Mouse (Mus musculus) kidney, adult 8-10 months (tissue): ENCODE results near the gene Kcmf1.
A peak's percentile ranks its signal among the peaks of the same experiment; 100 is the strongest.
"Not testable (repeated sequence)": the region's sequence is repeated elsewhere in the genome, so short reads cannot be mapped to it uniquely, and the experiment has no call there.

ENCODE experiments used
- DNase-seq, 2 experiments: peaks; one replicate each; pipeline ENCODE4 v3.0.0; 2022

The Kcmf1 gene

DNA sequence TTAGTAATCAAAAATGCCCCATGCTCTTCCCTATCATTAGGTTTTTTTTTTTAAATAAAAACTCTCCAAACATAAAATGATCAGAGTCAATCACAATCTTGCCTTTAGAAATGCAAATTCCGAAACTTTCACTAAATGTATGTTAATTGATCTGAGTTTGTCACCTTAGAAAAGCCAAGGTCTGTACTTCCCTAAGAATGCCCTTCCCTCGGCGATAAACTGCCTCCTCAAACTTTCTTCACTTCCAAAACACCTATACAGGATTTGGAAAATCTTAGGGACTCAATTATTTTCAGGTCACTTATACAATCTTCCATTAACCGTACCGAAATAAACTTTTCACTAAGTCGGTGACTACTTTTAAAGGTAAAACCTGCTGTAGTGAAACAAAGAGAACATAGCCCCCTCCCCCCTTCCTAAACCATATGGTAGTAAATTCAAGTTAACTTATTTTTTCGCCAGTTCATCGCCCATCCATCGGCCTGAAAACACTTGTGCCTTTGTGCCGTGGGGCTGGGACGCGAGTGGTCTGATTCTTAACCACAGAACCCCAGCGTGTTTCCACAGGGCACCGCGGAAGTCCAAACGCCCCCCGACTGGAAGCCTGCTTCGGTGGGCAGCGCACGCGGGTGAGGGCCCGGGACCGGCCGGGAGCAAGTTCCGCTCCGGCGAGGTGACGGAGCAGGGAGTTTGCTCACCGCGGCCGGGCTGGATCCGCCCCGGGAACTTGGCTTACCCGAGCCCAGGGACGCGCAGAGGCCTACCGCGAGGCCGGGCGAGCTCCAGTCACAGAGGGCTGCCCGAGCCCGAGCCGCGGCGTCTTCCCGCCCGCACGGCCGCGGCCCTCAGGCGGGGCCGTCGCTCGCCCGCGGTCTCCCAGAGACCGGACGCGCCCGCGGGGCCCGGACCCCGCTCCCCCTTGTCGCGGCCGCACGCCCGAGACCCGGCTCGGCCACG, 1.3 kb downstream of the Kcmf1 start:
- DNase-seq, result peak; percentile 26 to 52

- no peak for DNase-seq
Observed at GRCm38 (mm10) chr6:72895000-72895399, 4.8 kb downstream of the Kcmf1 start.

- DNase-seq, result no peak
Observed at GRCm38 (mm10) chr6:72891238-72891637, 8.5 kb downstream of the Kcmf1 start.

GRCm38 (mm10) chr6:72888655-72889054, 11.1 kb downstream of the Kcmf1 start:
- DNase-seq, result no peak

DNA sequence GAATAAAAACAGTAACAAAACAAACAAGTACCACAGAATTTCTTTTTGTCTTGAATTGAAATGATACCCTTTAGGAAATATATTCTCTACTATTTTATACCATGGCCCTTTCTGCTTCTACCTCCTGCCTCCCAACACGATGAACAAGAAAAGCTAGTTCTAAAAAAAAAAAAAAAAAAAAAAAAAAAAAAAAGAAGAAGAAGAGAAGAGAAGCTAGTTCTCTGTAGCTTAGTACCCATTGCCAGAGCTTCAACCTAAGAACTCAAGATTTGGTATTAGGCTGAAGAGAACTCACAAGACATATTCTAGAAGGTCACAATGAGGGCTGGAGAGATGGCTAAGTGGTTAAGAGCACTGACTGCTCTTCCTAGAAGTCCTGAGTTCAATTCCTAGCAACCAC, 14.5 kb downstream of the Kcmf1 start:
- no peak for DNase-seq

DNA sequence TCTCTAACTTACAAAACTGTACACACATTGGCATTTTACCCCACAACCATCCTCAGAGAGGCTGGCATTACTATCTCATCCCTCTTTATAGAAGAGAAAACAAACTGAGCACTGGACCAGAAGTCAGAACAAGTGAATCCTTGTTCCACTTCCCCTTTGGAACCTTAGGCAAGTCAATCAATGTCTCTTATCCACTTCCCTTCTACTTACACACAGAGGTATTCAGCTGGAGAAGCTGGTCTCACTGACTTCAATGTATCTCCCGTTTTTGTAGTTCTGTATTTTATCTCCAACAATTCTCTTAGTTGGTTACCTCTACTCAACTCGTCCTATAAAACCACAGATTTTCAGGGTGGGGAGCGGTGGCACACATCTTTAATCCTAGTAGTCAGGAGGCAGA, 15.0 kb downstream of the Kcmf1 start:
- no peak for DNase-seq

DNA sequence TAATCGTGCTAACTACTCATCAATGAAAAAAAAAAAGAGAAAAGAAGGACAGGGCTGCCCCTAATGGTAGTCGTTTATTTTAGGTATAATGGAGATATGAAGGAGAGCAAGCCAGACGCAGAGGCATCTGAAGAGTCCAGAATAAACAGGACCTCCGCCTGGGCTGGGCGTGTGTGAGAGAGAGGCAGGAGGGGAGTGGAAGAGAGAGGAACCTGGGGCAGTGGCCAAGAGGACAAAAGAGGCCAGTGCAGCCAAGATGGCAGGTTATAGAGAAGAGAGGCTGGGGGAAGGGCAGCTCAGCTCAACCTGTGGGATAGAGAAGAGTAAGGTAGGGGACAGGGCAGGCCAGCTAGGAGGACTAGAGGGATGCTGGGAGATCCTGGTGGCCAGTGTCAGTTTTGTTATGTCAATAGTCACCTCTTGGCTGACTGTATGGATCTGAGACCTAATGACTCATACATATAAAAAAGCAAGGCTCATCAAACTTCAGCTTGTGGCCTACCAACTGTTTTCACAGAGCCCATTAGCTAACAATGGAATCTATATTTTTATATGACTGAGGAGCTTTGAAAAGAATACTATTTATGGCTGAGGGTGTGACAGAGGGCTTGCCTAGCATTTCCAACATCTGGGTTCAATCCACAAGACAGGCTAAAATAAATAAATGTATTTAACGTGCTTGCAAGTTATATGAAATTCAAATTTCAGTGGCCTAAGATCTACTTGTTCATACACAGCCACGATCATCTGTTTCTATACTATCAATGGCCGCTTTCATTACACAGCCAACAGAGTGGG, 16.9 kb downstream of the Kcmf1 start:
- no peak for DNase-seq

DNA sequence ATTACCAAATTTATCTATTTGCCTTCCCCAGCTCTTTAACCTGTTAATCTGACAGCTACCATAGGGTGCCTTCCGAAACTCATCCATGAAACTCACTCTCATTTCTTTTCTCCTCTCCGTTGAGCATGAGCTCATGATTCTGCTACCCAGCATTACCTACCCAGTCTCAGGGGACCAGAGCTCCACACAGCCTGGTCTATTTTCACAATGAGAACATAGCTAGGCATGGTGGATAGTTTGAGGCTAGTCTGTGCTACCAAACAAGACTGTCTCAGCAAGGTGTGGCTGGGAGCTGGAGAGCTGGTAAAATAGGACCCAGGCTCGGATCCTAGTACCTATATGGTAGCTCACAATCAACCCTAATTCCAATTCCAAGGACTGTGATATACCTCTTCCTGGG, 17.6 kb downstream of the Kcmf1 start:
- DNase-seq, result no peak

DNA sequence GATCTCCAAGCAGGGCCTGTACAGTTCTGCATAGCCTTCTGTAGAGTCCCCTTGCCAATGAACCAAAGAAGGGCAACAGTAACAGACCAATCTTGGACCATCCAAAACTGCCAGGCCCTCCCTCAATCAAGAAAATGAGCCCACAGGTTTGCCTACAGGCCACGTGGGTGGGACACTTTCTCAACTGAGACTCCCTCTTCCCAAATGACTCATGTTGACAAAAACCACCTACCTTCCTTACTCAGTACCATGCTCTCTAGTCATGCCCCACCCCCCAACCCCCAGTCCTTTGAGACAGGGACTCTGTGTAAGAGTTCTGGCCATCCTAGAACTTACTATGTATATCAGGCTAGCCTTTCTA, 18.2 kb downstream of the Kcmf1 start:
- DNase-seq, result no peak

GRCm38 (mm10) chr6:72880913-72881618, 18.7 kb downstream of the Kcmf1 start:
- no peak for DNase-seq

- no peak for DNase-seq
Observed at GRCm38 (mm10) chr6:72876629-72877028, 23.1 kb downstream of the Kcmf1 start.

DNA sequence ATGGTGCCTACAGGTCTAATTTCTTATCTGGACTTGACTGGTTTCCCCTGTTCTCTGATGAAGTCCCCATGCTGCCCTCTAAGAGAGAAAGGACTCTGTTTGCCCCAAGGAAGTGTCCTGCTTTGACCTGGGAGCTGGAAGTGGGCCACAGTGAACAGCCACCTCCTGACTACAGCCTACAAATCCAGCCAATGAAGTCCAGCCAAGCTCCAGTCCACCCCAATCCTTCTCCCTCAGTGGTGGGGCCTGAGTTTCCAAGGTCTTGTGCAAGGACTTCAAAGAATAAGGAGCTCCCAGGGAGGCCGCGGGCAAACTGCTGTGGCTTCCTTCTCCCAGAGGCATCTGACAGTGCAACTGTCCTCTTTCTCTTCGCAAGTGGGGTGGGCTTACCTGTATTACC, 26.4 kb downstream of the Kcmf1 start:
- DNase-seq, result peak; percentile 61 to 82

GRCm38 (mm10) chr6:72872276-72872675, 27.5 kb downstream of the Kcmf1 start:
- DNase-seq, result no peak

GRCm38 (mm10) chr6:72869601-72870000, 30.2 kb downstream of the Kcmf1 start:
- no peak for DNase-seq

DNA sequence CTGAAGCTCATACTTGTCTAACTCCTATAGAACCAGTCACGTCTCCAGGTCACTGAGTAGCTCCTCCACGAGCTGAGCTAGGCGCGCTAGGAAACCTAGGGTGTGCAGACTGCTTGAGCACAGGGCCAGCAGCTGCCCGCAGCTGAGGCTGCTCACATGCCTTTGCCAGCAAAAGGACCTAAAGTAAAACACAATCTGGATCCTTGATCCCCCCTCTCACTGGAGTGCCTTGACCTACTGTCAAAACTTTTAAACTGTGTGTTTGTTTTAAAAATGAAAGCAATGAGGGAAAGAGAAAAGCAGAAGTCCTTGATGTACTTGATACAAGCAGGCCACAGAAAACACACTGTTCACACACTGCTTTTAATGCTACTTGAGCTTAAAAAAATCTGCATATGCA, 31.1 kb downstream of the Kcmf1 start:
- no peak for DNase-seq

- DNase-seq, result no peak
Observed at GRCm38 (mm10) chr6:72867746-72868145, 32.0 kb downstream of the Kcmf1 start.

- no peak for DNase-seq
Observed at GRCm38 (mm10) chr6:72866232-72866631, 33.5 kb downstream of the Kcmf1 start.

- DNase-seq, result not testable (repeated sequence)
Observed at GRCm38 (mm10) chr6:72862686-72863085, 37.1 kb downstream of the Kcmf1 start.

DNA sequence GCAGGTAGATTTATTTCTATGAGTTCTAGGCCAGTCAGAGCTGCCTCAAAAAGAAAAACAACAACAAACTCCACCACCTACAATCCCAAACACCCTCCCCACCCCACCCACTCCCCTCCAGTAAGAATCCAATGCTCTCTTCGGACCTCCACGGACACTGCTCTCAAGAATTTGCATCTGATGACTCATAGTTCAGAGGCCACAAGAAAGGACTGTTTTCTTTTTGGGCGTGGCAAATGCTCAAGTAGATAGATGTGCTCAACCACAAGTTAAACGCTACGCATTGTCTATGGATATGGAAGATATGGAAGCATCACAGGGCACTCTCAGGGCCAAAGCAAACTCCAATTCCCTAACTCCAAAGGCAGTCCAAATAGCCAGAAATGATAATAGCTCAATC, 45.5 kb downstream of the Kcmf1 start:
- DNase-seq, result no peak

DNA sequence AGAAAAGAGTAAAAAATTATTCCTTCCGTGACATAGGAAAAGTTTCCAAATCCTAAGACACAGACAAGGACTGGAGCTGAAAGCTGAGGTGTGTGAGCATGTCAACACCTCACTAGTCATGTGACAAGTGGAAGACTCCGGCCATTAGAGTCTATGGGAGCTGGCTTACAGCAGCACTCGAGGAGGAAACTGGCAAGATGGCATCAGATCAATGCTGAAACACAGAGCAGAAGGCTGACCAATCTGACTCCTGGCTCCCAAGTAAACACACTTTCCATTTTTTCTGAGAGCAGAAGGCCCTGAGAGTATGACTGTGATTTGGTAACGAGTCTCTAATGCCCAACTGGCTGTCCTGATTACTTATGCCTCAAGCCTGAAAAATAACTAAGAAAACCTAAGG, 47.6 kb downstream of the Kcmf1 start:
- DNase-seq, result no peak

DNA sequence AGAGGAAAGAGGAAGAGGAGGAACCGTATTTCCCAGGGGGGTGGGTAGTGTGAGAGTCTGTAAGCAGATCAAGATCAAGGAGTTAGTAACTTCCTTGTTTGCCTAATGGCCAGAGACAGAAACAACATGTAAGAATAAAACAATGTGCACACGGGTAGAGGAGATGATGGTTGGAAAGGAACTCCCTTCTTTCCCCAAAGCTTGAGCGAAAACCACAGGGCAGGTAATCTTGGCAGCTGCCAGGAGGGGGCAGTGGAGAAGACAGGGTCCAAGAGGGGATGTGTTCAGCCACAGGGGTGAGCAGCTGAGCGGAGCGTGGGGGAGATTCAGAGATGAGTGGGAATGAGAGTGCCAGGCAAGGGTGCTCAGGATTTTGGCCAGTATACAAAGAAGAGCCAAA, 48.1 kb downstream of the Kcmf1 start:
- DNase-seq, result peak in 1 of 2 experiments; percentile 18

GRCm38 (mm10) chr6:72841986-72842502, 57.7 kb downstream of the Kcmf1 start:
- no peak for DNase-seq
